Mouse (Mus musculus): ENCODE results near the gene Mrgprd.
A peak's percentile ranks its signal among the peaks of the same experiment; 100 is the strongest.

Mrgprd gene

DNA sequence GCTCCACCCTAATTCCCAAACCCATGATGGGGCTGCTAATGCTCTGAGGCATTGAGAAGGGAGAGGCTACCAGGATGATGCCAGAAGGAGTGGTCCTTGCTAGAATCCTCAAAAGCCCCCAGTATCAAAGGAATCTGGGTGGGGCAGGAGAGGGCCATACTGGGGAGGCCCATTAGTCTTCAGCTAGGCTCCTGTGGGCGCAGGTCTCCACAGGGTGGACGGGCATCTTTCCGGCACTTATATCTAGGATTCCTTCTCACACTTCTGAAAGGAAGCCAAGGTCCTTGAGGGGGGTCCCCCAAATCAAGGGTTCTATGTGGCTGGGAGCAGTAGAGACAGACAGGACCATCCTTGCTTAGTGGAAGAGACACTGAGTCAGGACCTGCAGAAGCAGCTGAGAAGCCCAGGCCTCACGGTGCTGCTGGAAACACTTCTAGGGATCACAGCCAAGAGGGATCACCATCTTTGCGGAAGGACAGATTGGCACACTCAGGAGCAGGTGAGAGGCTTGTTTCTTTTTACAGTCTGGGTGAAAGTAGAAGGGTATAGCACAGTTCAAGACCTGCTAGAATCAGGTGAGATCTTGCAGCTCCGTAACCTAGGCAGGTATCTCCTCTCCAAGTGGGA, at the start of gene Mrgprd:
Mrgprd (plus strand) TSS at position 51 of the 627 bp plus-strand sequence.
- DNase-seq = no peak

DNA sequence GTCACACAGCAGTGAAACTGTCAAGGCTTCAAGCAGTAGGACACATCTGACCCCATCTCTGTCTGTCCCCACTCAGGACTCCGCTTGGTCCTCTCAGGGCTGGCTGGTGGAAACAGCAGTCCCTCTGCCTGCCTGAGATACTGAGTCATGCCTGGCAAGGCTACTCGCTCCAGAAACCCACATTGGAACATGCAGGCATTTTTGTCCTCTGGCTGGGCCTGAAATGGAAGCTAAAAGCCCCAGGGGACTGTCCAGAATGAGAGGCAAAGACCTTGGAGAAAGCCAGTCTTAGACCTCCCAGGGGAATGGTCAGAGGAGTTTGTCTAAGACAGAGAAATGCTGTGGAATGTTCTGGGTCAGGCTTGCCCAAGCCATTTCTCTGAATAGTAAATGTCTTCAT, 48.6 kb upstream of the Mrgprd start:
- no peak for DNase-seq

DNA sequence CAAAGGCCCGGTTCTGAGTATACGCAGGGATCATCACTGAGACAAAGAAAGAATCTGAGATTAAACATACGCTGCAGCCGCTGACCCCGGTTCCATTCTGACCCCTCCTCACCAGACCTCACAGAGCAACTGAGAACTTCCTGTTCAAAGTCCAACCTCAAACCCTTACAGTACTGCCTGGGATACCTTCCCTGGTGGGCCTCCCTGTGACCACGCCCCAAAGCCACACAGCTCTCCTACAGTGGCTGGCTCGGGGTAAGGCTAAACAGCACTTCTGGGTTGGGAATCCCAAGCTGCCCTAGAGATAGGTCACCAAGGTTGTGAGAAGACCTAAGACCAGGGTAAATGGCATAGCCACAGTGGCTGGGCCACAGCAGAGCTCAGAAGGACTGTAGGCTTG, 45.7 kb upstream of the Mrgprd start:
- DNase-seq = no peak

DNA sequence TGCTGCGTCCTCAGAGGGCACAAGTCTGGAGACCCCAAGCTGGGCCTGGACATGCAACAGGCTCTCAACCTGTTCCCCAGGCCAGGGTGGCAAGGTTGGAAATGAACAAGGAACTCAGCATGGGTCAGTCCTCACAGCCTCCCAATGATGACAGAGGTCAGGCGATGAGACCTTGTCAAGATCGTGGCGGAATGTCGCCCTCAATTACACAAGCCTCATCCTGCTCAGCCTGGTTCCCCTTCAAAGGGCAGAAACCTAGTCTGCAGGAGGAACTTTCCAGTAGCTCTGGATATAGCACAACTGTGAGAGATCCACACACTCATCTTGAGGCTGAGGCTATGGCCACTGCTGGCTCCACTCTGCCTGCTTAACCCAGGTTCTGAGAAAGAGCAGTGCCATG, 43.7 kb upstream of the Mrgprd start:
- DNase-seq = no peak

DNA sequence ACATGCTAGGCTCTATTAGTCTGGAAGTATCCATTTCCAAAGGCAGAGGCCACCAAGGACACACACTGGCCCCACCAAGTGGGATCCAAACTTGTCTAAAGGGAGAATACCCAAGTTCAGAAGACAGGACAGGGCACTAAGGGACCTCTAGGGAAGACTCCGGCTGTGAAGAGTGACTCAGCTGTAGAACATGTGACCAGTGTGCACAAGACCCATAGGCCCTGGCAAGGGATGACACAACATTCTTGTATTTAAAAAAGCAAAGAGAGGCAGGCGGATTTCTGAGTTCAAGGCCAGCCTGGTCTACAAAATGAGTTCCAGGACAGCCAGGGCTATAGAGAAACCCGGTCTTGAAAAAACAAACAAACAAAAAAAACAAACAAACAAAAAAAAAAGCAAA, 39.1 kb upstream of the Mrgprd start:
- DNase-seq = no peak

DNA sequence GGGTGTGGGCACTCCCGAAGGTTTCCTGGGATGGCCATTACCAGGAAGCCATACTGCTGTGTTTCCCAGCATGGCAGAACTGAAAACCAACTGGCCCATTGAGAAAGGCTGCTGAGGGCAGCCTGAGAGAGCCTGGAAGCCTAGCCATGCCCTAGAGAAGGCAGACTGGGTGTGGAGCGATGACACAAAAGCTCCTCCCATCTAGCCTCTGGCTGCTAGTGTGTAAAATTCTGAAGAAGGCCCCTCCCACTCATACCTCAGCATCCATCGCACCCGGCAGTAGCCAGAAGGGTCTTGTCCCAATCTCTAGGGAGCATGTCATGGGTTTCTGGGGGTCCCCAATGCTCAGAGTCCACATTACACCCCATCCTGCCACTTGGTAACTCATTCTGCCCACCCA, 33.2 kb upstream of the Mrgprd start:
- no peak for DNase-seq

DNA sequence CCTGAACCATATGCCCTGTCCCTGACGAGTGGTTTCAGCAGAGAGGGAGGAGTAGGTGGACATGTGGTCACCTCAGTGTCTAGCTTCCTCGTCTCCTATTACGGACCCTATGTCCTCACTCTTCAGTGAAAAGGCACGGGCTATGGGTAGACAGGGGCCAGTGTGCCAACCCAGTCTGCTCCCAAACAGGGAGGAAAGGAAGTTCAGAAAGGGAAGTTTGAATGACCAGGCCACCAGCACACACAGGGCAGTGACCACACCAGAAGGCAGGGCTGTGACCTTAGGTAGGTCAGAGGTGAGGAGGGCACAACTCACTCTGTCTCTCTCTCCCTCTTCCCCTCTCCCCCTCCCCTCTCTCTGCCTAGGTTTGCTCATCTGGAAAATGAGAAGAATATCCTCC, 31.6 kb upstream of the Mrgprd start:
- no peak for DNase-seq

DNA sequence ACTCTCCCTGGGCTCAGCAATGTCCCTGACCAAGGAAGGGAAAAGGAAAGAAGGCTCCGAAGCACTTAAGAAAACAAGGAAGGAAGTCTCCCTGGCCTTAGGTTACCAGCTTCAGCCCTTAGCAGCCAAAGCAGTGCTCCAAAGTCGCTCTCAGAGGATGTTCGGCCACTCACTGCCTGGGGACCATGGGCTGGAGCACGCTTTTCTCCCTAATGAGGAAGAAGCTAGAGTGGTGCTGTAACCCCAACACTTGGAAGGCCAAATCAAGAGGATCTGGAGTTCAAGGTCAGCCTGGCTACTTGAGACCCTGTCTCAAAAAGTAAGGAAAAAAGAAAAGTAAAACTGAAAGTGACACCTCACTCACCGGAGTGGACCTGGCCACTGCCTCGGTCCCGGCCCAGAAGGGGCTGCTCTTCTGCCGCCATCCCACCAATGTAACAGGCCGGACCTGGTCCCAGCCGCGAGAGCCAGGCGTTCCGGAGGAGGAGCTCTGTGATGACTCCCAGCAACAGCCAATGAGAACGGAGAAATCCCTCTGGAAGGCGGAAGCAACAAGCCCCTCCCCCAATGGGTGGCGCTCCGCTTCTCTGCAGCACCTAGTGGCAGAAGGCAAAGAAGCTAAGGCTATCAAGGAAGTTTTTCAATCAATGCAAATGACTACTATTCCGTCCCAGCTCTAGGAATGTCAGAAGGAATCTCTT, 31.0 kb upstream of the Mrgprd start, which contains the start of gene Tpcn2:
Tpcn2 (minus strand) TSS at position 525 of the 701 bp plus-strand sequence.
- DNase-seq = peak; percentile 91

DNA sequence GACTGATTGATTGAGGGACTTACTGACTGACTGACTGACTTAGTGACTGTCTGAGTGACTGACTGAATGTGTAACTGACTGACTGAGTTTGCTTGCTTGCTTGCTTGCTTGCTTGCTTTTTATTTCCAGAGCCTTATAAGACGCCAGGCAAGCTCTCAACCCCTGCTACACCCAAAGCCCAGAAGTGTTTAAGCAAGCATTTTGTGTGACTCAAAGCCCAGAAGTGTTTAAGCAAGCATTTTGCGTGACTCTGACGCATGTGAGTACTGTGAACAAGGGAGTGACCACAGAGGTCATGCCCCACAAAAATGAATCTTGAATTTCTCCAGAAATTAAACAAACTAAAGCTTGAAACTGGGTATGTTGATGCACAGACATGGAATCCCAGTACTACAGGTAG, 30.3 kb upstream of the Mrgprd start:
- no peak for DNase-seq

DNA sequence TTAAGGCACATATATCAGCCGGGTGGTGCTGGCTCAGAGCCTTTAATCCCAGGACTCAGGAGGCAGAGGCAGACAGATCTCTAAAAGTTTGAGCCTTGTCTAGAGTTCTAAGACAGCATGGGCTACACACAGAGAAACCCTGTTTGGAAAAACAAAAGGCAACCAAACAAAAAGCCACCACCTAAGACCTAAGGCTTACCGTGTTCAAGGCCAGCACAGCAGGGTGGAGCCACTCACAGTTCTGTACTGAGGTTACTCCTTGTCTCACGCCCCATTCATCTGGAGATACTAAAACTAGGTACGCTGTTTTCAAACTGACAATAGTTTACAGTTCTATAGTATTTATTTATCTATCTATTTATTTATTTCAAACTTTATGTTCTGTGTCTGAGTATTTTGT, 29.2 kb upstream of the Mrgprd start:
- DNase-seq = no peak

DNA sequence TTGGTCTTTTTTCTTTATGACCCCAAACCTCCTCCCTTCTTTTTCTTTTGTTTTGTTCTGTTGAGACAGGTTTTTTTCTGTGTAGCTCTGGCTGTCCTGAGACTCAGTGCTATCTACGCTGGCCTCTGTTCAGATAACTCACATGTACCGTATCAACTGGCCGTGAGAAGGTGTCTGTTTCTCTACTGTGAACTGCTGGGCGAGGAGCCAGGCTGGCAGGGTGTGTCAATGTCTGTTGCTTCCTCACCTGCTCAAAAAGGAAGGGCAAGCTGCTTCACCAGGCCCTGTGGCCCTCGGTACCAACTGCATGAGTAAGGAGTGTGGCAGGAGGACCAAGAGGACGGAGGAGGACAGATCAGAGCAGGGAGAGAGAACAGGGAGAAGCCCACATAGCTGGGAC, 27.2 kb upstream of the Mrgprd start:
- DNase-seq = no peak

DNA sequence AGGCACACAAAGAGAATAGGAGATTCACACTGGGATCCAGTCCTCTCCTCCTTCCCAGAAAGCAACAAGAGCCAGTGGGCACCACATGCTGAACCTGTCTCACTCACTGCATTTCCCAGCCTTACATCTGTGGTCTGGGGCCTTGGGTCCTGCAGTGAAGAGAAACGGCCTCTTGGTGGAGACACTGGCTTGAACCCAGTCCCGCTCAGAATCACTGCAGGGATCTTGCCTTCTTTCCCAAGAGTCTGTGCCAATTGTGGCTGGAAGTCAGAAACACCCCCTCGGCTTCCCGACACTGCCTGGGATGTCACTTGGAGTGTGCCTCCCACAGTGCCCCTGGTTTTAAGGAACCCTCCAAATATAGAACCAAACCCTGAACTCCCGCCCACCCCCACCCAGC, 25.3 kb upstream of the Mrgprd start:
- no peak for DNase-seq

DNA sequence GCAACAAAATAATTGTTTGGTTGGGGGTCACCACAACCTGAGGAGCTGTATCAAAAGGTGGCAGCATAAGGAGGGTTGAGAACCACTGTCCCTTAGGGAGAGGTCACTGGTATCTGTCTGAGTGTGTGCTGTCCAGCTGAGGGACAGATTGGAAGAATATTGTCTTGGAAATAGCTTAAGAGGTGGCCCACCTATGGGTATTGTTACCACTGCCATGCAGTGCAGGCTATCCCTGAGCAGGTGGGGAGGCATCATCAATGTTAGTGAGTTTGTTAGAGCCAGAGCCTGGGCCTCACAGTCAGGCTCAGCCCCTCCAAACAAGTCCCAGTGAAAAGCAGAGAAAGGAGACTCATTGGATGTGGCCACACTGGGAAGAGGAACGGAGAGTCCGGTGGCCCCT, 22.8 kb upstream of the Mrgprd start:
- no peak for DNase-seq

DNA sequence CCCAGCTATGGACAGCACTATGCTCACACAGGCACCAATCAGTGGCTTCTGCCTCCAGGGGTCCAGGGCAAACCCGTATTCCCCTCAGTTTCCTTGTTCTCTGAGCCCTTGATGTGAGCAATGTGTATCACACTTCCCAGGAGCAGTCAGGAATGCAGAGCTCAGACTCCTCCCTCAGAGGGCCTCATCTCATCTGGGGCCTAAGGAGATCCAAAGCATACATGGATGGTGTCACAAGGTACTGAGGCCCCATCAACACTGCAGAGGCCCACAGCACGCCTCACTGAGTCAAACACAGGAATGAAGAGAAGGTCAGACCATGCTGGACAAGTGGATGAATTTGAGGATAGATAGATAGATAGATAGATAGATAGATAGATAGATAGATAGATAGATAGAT, 21.9 kb upstream of the Mrgprd start:
- no peak for DNase-seq

DNA sequence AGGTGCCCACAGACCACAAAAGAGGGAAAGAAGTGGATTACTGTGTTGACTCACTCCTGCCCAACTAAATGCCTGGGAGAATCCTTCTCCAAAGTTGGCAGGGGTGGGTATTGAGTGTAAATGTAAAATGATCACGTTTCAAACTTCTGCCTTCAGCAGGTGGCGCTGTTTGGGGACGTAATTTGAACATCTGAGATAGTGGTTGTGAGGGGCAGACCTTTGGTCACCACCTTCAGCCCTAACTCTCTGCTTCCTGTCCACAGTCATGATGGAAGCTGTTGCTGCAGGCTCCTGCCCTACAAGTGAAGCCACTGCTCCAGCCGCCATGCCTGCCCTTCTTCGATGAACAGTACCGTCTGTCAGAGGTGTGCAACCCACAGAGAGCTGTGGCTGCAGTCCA, 20.8 kb upstream of the Mrgprd start:
- DNase-seq = no peak

DNA sequence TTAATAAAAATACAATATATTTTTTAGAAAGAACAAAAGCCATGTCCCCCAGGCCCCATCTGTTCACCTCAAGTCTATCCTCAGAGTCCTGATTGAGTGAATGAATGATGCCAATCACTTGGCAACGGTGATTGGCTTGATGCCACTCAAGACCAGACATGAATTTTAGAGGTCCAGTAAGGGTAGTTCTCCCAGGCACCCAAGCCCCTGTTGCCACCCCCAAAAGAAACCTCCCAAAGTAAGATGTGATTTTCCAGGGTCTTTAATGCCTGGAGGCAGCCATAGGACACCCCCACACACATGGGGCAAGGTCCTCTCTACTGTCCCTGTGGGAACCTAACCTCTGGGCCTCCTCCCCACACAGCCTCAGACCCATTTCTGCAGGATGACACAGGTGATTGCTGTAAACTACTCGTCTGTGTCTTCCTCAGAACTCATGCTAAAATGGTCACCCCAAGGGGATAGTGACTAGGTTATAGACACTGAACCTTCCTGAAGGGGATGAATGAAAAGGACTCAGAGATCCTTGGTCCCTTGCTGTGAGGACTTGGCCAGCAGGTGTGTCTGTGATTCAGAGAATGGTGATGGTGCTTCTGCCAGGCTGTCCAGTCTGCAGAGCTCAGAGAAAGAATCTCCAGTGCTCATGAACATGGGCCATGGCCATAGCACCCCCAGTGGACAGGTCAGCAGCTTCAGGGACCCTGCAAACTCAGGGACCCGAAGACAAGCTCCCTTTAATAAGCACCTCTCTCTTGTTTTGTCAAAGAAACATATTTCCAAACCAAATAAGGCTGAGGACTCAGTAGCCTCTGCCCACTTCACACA, 15.8 kb upstream of the Mrgprd start:
- DNase-seq = no peak

DNA sequence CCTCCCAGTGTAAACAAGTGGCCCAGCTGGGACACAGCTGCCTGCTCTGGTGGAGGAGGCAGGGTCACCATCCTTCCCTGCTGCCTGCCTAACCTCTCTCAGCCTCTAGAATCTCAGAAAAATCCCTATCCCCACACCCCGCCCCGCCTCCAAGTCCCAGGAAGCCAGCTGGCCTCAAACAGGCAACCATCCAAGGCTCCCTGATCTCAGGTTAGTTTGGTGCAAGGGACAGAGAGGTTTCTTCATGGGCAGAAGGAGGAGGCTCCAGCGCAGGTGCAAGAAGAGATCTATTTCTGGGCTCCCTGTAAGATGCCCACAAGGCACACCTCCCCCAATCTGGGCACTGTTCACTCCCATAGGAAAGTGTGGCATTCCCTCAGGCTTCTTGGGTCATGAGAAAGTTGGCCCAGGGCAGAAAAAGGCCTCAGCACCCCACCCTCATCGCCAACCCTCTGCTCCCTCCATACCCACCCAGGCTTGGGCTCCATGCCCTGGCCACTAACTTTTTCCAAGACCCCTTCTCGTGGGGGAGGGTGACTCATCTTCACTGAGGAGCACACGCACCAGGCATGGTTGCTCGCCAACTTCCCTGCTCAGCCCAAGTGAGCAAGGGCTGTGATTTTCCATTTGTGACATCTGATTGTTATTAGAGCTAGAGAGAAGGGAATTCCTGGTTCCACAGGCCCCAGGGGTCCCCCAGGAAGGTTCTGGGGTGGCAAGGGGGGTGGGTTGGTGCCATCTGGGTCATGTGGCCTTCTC, 14.9 kb upstream of the Mrgprd start:
- DNase-seq = no peak

DNA sequence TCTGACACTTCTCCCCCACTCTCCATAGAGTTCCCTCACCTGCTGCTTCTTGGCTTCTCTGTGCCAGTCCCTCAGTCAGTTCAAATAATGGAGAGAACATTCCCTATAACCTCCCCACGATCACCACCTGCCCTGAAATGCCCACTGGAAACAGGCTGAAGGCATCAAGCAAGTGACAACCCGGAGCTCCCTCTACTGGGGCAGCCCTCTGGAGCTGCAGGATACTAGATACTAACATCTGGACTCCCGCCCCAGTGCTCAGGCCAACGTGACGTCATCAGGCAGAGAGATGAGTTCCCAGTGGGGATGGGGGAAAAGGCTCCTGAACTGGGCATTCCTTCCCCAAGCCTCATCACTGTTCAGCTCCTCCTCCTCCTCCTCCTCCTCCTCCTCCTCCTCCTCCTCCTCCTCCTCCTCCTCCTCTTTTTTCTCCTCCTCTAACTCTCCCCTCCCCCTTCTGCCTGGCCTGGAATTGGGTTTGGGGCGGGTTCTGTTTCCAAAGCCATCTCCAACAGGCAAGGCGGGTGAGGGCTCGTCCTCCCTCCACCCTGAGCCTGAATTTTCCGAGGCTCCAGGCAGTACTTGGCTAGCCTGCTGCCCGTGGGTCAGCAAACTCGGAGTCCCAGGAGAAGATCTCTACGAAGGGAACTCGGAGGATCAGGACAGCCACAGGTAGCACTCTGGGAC, 14.2 kb upstream of the Mrgprd start, which contains the start of gene Mrgprf:
Mrgprf (plus strand) TSS at position 508 of the 687 bp plus-strand sequence.
- no peak for DNase-seq

DNA sequence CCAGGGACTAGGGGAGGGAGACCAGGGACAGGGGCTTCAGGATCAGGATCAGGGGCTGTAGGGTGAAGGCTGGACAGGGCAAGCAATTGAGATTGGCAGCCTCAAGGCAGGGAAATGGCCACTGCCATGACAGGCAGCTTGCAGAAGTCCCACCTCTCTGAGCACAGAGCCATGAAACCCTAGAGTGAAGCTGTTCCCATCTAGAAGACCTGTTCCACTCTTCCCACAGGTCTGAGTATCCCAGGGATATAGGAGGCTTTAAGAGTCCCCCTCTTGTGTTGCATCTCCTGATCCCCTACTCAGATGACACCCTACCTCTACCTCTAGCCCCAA, 13.7 kb upstream of the Mrgprd start:
- no peak for DNase-seq

DNA sequence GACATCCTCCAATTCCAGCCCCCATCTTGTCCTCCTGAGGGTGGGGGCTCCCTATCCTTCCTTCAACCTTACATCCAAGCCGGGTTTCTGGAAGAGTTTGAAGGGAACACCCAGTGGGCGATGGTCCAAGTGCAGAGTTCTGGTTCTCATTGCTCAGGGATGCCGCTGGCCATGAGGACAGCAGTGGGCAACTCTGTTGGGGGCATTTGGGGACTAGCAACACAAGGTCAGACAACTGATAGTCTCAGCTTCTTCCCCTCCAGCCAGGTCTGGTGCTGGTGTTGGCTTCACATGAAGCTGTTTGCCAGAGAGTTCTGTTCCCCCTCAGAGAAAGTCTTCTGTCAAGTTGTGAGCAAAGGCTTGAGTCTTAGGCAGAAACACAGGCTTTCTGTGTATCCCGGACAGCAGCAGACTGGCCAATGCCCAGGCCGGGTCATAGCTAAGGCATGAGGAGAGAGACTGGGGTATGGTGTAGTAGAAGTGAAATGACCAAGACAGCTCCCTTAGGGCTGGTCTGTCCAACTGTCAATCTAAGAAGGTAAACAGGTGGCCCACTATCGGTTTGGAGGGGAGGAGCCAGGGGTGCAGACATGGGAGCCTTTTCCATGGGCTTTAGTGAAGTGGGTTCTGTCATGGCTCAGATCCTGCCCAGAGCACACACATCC, 13.2 kb upstream of the Mrgprd start:
- no peak for DNase-seq

DNA sequence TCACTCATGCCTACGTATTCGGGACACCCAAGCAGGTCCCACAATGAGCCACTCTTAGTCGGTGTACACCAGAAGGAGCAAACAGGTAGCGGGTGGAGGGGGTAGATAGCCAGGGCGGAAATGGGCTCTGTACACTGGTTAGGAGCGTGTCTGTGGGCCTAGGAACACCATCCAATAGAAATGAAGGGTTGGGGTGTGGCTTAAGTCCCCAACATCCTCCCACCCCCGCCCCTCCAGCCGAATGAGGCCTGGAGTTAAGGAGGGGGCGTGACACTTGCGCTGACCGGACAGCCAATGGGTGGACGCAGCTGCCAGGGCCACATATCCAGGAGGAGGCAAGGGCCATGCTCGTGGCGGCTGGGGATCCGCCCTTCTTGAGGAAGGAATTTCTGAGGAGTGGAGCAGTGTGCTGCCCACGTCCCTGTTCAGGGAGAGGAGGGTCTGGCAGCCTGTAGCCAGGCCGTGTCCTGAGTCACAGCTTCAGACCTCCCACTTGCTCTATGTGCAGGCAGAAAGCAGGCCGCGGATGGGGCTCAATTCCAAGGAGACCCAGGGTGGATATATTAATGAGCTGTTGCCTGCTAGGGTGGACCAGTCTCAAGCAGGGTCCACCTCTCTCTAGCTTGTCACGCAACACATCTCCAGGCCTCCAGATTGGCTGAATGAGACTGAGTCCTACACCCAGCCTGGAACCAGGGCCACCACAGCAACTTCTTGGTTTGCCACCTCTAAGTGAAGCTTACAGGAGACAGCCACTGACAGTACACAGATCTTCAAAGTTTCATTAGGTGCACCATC, 11.9 kb upstream of the Mrgprd start:
- peak; percentile 80 for DNase-seq

All from liver (tissue).